Mouse (Mus musculus): ENCODE measurements at regions not wholly inside any gene's neighbourhood (a gene's known extent, or its start where the extent isn't known, plus 50 kb on each side); places are given as distances from the start of the nearest gene placed in this dataset.

DNA sequence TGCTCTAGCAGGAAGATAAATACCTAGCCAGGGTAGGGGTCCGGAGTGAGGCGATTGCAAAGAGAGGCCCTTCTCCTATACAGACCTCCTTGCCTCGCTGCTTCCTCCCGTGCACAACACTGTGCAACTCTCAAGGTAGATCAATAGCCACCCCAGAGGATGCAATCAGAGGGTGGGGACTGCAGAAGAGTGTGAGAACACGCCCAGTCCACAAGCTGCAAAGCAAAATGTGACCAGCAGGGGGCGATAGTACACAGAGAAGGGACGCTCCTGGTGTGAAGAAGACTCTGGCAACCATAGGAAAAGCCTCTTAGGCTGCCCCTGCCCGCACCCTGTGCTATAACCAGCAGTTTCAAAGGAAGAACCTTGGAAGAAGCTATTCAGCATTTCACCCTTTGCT is 2588.4 kb upstream of the 5930422O12Rik start:
- ATAC-seq (ENCODE audit: extremely low read depth, insufficient number of reproducible peaks, low FRiP score, poor library complexity, severe bottlenecking) (no peak), DNase-seq (ENCODE audit: low spot score) (no peak)
- Histone ChIP-seq H3K4me3 (ENCODE audit: low read depth, low read length) (no peak overlapping the region), H3K27me3 (ENCODE audit: insufficient read depth, low read length) (no peaks in the 10 kb centered on the region), H3K9me3 (replicated peaks) (0 out of 2 replicates have a peak, but pooled peaks cover 9% of the 10 kb centered on the region), H3K4me1 (ENCODE audit: insufficient read depth, low read depth, low read length) (no peaks in the 10 kb centered on the region), H3K36me3 (replicated peaks) (no peaks in the 10 kb centered on the region)
- TF ChIP-seq CTCF (IDR thresholded peaks at IDR 0.05; ENCODE audit: low read depth, low read length), result peak; percentile 37
- no peak for TF ChIP-seq GATA2 (IDR thresholded peaks at IDR 0.05; ENCODE audit: borderline replicate concordance, low read depth, low read length)

DNA sequence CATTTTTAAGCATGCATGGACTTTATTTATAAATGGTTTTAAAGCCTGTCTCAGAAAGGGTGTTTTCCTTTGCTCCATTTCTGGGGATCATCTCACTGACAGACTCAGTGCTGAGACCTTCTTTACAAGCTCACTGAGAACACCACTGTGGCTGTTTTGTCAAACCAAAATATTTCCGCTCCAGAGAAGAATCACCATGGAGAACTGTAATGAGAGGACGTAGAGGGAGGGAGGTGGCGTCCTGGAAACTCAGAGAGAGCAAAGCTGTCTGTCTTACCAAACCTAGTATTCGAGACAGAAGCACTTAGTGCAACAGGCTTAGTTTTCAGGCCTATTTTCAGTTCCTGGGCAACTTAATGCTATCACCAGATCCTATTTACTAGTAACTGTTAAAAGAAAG is 2565.5 kb upstream of the 5930422O12Rik start:
- Histone ChIP-seq H3K4me1 (ENCODE audit: insufficient read depth, low read depth, low read length) (no peaks in the 10 kb centered on the region), H3K36me3 (replicated peaks) (no peaks in the 10 kb centered on the region), H3K4me3 (ENCODE audit: low read depth, low read length) (no peak overlapping the region), H3K27me3 (ENCODE audit: insufficient read depth, low read length) (no peaks in the 10 kb centered on the region), H3K9me3 (replicated peaks) (peaks cover 7% of the 10 kb centered on the region)
- ATAC-seq (ENCODE audit: extremely low read depth, insufficient number of reproducible peaks, low FRiP score, poor library complexity, severe bottlenecking) (no peak), DNase-seq (ENCODE audit: low spot score) (no peak)
- TF ChIP-seq GATA2 (IDR thresholded peaks at IDR 0.05; ENCODE audit: borderline replicate concordance, low read depth, low read length) (no peak), GATA1 (IDR thresholded peaks at IDR 0.05; ENCODE audit: borderline replicate concordance, low read length) (no peak), CTCF (IDR thresholded peaks at IDR 0.05; ENCODE audit: low read depth, low read length) (no peak), POLR2AphosphoS5 (IDR thresholded peaks at IDR 0.05; ENCODE audit: insufficient replicate concordance, low read depth, low read length) (no peak), TAL1 (conservative IDR thresholded peaks at IDR 0.05; ENCODE audit: low read depth, low read length) (no peak)

DNA sequence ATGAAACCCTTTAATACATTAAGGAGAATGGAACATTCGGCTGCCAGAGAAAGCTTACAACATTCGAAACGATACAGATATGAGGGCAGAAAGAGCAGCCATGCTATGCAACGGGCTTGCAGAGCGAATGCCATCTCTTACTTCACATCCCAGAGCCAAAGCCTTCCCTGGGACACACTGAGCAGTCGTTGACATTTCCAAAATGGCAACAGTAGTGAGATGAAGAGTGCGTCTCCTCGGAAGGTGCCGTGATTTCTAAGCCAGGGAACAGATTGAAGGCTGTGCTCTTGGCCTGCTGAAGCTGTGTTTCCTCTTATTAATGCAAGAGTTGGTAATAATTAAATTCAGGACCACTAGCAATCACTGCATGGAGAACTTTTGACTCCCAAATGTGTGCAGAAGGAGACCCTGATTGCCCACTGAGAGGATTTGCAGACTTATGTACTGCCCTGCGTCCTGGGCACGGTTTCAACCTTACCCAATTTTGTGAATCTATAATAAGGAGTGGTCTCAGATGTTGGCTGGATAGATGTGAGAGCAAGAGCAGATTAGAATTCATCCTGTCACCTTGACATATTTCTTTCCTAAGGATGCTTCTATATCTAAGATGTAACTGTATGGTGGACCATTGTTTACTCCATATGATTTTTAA is 2522.3 kb upstream of the 5930422O12Rik start:
- TF ChIP-seq TAL1 (conservative IDR thresholded peaks at IDR 0.05; ENCODE audit: low read depth, low read length), result no peak
- TF ChIP-seq POLR2AphosphoS5 (IDR thresholded peaks at IDR 0.05; ENCODE audit: insufficient replicate concordance, low read depth, low read length), result no peak
- no peak for TF ChIP-seq GATA2 (IDR thresholded peaks at IDR 0.05; ENCODE audit: borderline replicate concordance, low read depth, low read length)
- TF ChIP-seq GATA1 (IDR thresholded peaks at IDR 0.05; ENCODE audit: borderline replicate concordance, low read length), result no peak
- no peak for TF ChIP-seq CTCF (IDR thresholded peaks at IDR 0.05; ENCODE audit: low read depth, low read length)
- Histone ChIP-seq H3K9me3 (replicated peaks) (peaks cover 15% of the 10 kb centered on the region), H3K27me3 (ENCODE audit: insufficient read depth, low read length) (no peaks in the 10 kb centered on the region), H3K4me1 (ENCODE audit: insufficient read depth, low read depth, low read length) (no peaks in the 10 kb centered on the region), H3K36me3 (replicated peaks) (no peaks in the 10 kb centered on the region), H3K4me3 (ENCODE audit: low read depth, low read length) (no peak overlapping the region)
- ATAC-seq (ENCODE audit: extremely low read depth, insufficient number of reproducible peaks, low FRiP score, poor library complexity, severe bottlenecking) (no peak), DNase-seq (ENCODE audit: low spot score) (no peak)

DNA sequence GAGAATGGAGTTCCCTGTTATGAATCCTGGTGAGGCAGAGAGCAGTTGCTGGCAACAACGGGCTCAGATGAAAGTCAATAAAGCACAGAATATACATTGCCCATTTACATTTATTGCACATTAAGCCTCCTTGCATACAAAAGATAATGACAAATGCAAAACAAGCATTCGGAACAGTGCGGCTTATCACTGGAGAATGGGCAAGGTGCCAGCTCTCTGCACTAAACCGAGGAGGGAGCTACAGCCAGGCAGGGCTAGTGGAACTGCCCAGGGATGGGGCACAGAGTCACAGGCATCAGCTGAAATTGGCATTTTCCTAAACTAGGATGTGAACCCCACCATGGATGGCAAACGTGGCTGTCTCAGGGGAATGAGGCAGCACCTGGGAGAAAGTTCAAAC is 2514.8 kb upstream of the 5930422O12Rik start:
- Histone ChIP-seq H3K9me3 (replicated peaks) (peaks cover 24% of the 10 kb centered on the region), H3K27me3 (ENCODE audit: insufficient read depth, low read length) (no peaks in the 10 kb centered on the region), H3K36me3 (replicated peaks) (no peaks in the 10 kb centered on the region), H3K4me1 (ENCODE audit: insufficient read depth, low read depth, low read length) (no peaks in the 10 kb centered on the region), H3K4me3 (ENCODE audit: low read depth, low read length) (no peak overlapping the region)
- ATAC-seq (ENCODE audit: extremely low read depth, insufficient number of reproducible peaks, low FRiP score, poor library complexity, severe bottlenecking) (no peak), DNase-seq (ENCODE audit: low spot score) (no peak)
- TF ChIP-seq GATA1 (IDR thresholded peaks at IDR 0.05; ENCODE audit: borderline replicate concordance, low read length), result no peak
- no peak for TF ChIP-seq TAL1 (conservative IDR thresholded peaks at IDR 0.05; ENCODE audit: low read depth, low read length)
- TF ChIP-seq GATA2 (IDR thresholded peaks at IDR 0.05; ENCODE audit: borderline replicate concordance, low read depth, low read length), result no peak
- no peak for TF ChIP-seq CTCF (IDR thresholded peaks at IDR 0.05; ENCODE audit: low read depth, low read length)
- no peak for TF ChIP-seq POLR2AphosphoS5 (IDR thresholded peaks at IDR 0.05; ENCODE audit: insufficient replicate concordance, low read depth, low read length)

DNA sequence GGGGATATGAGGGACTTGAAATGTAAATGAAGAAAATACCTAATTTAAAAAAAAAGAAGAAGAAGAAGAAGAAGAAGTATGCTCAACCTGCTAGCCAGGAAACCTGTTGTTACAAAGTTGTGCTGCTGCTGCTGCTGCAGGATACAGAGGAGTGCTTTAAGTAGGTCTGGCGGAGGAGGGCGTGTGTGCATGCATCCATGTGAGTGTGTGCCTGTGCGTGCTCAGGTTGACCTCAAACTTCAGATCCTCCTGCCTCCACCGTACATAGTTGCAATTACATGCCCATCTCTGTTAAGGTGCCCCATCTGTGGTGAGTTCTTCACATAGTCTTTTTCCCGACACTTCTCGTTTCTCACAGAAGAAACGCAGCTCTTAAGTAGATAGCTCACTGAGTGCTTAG is 2513.4 kb upstream of the 5930422O12Rik start:
- TF ChIP-seq GATA2 (IDR thresholded peaks at IDR 0.05; ENCODE audit: borderline replicate concordance, low read depth, low read length), result no peak
- no peak for TF ChIP-seq CTCF (IDR thresholded peaks at IDR 0.05; ENCODE audit: low read depth, low read length)
- TF ChIP-seq TAL1 (conservative IDR thresholded peaks at IDR 0.05; ENCODE audit: low read depth, low read length), result no peak
- no peak for TF ChIP-seq GATA1 (IDR thresholded peaks at IDR 0.05; ENCODE audit: borderline replicate concordance, low read length)
- no peak for TF ChIP-seq POLR2AphosphoS5 (IDR thresholded peaks at IDR 0.05; ENCODE audit: insufficient replicate concordance, low read depth, low read length)
- Histone ChIP-seq H3K36me3 (replicated peaks) (no peaks in the 10 kb centered on the region), H3K4me1 (ENCODE audit: insufficient read depth, low read depth, low read length) (no peaks in the 10 kb centered on the region), H3K27me3 (ENCODE audit: insufficient read depth, low read length) (no peaks in the 10 kb centered on the region), H3K4me3 (ENCODE audit: low read depth, low read length) (no peak overlapping the region), H3K9me3 (replicated peaks) (peaks cover 22% of the 10 kb centered on the region)
- no peak for DNase-seq (ENCODE audit: low spot score)
- ATAC-seq (ENCODE audit: extremely low read depth, insufficient number of reproducible peaks, low FRiP score, poor library complexity, severe bottlenecking), result no peak

DNA sequence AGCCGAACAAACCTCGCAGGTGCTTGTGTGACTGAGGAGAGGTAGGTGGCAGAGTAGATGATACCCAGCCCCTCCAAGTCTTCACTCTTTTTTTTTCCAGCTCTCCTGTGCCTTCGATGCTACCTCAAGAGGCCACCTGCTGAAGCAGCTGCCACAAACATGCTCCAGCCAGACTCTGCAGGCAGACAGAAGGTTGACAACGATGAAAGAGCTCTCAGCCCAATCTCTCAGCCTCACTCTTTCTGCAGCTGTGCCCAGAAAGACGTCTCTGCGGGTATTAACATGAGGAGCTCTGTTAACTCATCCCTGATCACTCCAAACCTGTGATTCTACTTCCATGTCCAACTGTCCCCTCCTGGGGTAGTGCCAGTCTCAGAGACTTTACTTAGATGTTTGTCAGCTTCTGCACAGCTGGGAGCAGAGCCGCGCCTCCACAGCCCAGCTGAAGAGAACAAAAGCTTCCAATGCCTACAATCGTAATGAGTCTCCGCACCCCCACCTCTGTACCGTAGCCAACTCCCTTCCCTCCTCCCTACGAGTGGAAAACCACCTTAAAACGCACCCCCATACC is 2512.8 kb upstream of the 5930422O12Rik start:
- Histone ChIP-seq H3K27me3 (ENCODE audit: insufficient read depth, low read length) (no peaks in the 10 kb centered on the region), H3K36me3 (replicated peaks) (no peaks in the 10 kb centered on the region), H3K9me3 (replicated peaks) (peaks cover 21% of the 10 kb centered on the region), H3K4me3 (ENCODE audit: low read depth, low read length) (no peak overlapping the region), H3K4me1 (ENCODE audit: insufficient read depth, low read depth, low read length) (no peaks in the 10 kb centered on the region)
- ATAC-seq (ENCODE audit: extremely low read depth, insufficient number of reproducible peaks, low FRiP score, poor library complexity, severe bottlenecking) (no peak), DNase-seq (ENCODE audit: low spot score) (no peak)
- TF ChIP-seq POLR2AphosphoS5 (IDR thresholded peaks at IDR 0.05; ENCODE audit: insufficient replicate concordance, low read depth, low read length) (no peak), TAL1 (conservative IDR thresholded peaks at IDR 0.05; ENCODE audit: low read depth, low read length) (no peak), GATA2 (IDR thresholded peaks at IDR 0.05; ENCODE audit: borderline replicate concordance, low read depth, low read length) (no peak), CTCF (IDR thresholded peaks at IDR 0.05; ENCODE audit: low read depth, low read length) (no peak)
